Mouse (Mus musculus) heart, postnatal 0 days (tissue): ENCODE measurements around the gene Itga1.

Source experiments
- CTCF ChIP-seq: IDR thresholded peaks from 2 replicates; pipeline ENCODE4 v1.5.1; 2016; ENCODE audit warnings: antibody characterized with exemption, control low read depth, low read depth
- EP300 ChIP-seq: IDR thresholded peaks from 2 replicates; pipeline ENCODE4 v1.6.1; 2016; ENCODE audit warnings: antibody characterized with exemption, low read depth

DNA sequence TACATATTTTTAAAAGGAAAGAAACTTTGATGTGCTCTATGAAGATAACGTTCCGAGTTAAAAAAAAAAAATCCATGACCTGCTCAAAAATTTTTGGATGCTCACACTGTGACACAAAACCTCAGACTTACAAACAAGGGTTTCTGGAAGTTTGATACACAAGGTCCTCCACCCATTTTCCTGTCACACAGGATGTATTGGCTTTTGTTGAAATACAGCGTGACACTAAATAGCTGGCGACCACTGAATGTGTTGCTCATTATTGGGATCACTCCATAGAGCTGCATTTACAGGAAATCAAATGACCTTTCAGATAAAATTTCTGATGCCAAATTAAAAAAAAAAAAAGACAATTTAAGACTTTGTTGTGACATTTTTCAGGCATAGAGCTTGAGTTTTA lies 23.4 kb upstream of the Itga1 start:
- no peak for TF ChIP-seq CTCF
- no peak for TF ChIP-seq EP300
